Mouse (Mus musculus): ENCODE results near the gene Neil3. TPM values are rescaled to one million over a fixed set of nuclear protein-coding genes. Genes with fewer than 3 reads are reported as not detected.

Gene Neil3
- 0.42 and 0.44 TPM in 2 replicates for polyA plus RNA-seq (2012; rRNA removed)

DNA sequence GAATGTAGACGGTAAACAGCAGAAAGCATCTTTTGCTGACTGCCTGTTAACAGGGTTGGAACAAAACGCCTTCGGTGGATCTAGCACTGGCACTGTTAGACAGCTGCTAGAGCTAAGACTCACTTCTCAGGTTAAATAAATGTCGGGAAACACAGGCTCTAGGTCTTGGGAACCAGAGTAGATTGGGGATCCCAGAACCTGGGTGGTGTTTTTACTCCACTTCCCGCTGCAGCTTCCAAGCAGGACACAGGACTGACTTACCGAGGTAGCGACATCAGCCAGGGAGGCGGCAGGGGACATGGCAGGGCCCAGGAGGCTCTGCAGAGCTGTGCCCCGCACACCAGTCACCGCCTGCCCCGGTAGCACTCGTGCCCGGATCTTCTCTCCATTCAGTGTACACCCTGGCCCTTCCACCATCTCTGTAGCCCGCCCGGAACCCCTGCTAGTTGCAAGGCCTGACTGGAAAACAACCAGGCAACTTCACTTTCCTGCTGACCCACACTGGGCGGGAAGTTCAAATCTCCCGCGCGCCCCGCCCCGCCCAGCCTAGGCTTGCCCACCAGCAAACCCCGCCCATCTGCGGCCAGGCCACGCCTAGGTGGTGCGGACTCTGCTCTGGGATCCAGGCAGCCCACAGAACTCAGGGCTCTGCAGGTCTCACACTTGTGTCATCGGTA lies at the start of gene Neil3:
Neil3 (minus strand) TSS at position 571 of the 677 bp plus-strand sequence.
- H3K4me3 ChIP-seq (ENCODE audit: low read depth, low read length), result peak within 1 kb of the TSS; percentile 70
- peaks cover 5% of the 10 kb centered on the region for H3K4me1 ChIP-seq (ENCODE audit: control insufficient read depth, insufficient read depth, insufficient read length, low read length)
- 2% methylated on average over 26 of the region's 26 CpGs for WGBS
- no peaks in the 10 kb centered on the region for H3K27me3 ChIP-seq (ENCODE audit: control insufficient read depth, insufficient read depth, low read length)
- no peaks in the 10 kb centered on the region for H3K36me3 ChIP-seq (ENCODE audit: control insufficient read depth, insufficient read depth, low read length)
- TF ChIP-seq CTCF (IDR thresholded peaks at IDR 0.05; ENCODE audit: extremely low read depth, insufficient read length, insufficient replicate concordance, low read depth, low read length) (no peak), POLR2A (IDR thresholded peaks at IDR 0.05; ENCODE audit: low read depth, low read length) (no peak; the same call in 1 of the 2 replicates)
- H3K27ac ChIP-seq (ENCODE audit: insufficient read depth, low read depth, low read length), result no peak within 1 kb of the TSS

DNA sequence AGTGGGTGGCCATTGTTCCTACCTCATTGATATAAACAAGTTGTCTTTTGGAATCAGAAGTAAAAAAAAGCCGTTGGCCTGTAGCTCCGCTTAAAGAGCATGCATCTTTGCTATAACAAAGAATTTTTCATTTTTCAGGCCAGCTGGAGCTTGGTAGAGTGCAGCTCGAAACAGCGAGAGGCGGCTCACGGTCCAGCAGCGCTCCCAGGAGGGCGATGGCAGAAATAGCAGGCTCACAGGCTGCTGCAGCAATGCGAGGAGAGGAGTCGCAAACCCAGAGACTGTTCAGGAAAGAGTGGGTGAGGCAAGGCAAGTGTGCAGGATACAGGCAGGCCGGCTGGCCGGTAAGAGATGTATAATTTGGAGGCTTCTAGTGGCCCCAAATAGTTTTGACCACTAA lies 42.0 kb upstream of the Neil3 start:
- TF ChIP-seq POLR2A (IDR thresholded peaks at IDR 0.05; ENCODE audit: low read depth, low read length) (no peak), CTCF (IDR thresholded peaks at IDR 0.05; ENCODE audit: extremely low read depth, insufficient read length, insufficient replicate concordance, low read depth, low read length) (peak; percentile 42; the same call in 1 of the 2 replicates)
- Histone ChIP-seq H3K4me3 (ENCODE audit: low read depth, low read length) (no peak overlapping the region), H3K4me1 (ENCODE audit: control insufficient read depth, insufficient read depth, insufficient read length, low read length) (no peaks in the 10 kb centered on the region), H3K27ac (ENCODE audit: insufficient read depth, low read depth, low read length) (no peak overlapping the region), H3K36me3 (ENCODE audit: control insufficient read depth, insufficient read depth, low read length) (no peaks in the 10 kb centered on the region), H3K27me3 (ENCODE audit: control insufficient read depth, insufficient read depth, low read length) (no peaks in the 10 kb centered on the region)
- 24% methylated on average over 12 of the region's 12 CpGs for WGBS

DNA sequence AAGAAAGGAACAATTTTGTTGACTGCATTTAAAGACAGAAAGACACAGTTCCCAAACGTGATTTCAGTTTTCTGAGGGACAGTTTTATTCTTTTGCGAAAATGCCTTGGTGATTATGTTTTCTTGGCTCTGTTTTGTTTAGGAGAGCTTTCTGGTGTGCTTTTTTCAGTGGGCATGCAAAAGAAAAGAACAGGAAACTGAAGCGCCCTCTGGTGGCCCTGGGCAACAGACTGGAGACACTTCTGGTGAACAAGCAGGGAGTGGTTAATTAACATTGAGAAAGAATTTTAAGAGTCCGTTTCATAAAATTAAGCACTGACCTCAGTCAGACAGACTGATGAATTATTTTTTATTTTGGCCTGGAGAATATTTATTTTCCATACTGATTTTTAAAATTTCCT lies 25.1 kb upstream of the Neil3 start:
- Histone ChIP-seq H3K36me3 (ENCODE audit: control insufficient read depth, insufficient read depth, low read length) (no peaks in the 10 kb centered on the region), H3K4me3 (ENCODE audit: low read depth, low read length) (no peak overlapping the region), H3K27ac (ENCODE audit: insufficient read depth, low read depth, low read length) (no peak overlapping the region), H3K4me1 (ENCODE audit: control insufficient read depth, insufficient read depth, insufficient read length, low read length) (no peaks in the 10 kb centered on the region), H3K27me3 (ENCODE audit: control insufficient read depth, insufficient read depth, low read length) (no peaks in the 10 kb centered on the region)
- 15% methylated on average over 4 of the region's 4 CpGs for WGBS
- TF ChIP-seq CTCF (IDR thresholded peaks at IDR 0.05; ENCODE audit: extremely low read depth, insufficient read length, insufficient replicate concordance, low read depth, low read length) (peak; percentile 77; the same call in 1 of the 2 replicates), POLR2A (IDR thresholded peaks at IDR 0.05; ENCODE audit: low read depth, low read length) (no peak)

DNA sequence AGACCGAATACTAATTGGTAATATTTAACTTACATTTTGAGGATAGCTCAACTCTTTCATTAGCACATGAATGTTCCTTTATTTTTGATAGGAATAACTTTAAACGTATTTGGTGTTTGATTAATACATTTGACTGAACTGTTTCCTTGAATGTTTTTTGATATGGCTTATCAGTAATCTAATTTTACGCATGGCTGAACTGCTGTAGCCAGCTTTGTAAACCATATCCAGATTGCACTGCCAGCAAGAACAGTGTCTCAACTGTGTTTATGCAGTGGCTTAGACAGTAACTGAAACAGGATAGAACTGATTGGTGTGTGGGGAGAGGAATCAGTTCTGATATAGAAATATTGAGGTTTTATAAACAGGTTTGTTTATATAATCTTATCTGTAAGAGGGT lies 22.6 kb upstream of the Neil3 start:
- 46% methylated on average over 3 of the region's 3 CpGs for WGBS
- no peaks in the 10 kb centered on the region for H3K36me3 ChIP-seq (ENCODE audit: control insufficient read depth, insufficient read depth, low read length)
- no peaks in the 10 kb centered on the region for H3K27me3 ChIP-seq (ENCODE audit: control insufficient read depth, insufficient read depth, low read length)
- no peak overlapping the region for H3K4me3 ChIP-seq (ENCODE audit: low read depth, low read length)
- H3K27ac ChIP-seq (ENCODE audit: insufficient read depth, low read depth, low read length), result no peak overlapping the region
- no peaks in the 10 kb centered on the region for H3K4me1 ChIP-seq (ENCODE audit: control insufficient read depth, insufficient read depth, insufficient read length, low read length)
- TF ChIP-seq CTCF (IDR thresholded peaks at IDR 0.05; ENCODE audit: extremely low read depth, insufficient read length, insufficient replicate concordance, low read depth, low read length) (no peak), POLR2A (IDR thresholded peaks at IDR 0.05; ENCODE audit: low read depth, low read length) (no peak)

DNA sequence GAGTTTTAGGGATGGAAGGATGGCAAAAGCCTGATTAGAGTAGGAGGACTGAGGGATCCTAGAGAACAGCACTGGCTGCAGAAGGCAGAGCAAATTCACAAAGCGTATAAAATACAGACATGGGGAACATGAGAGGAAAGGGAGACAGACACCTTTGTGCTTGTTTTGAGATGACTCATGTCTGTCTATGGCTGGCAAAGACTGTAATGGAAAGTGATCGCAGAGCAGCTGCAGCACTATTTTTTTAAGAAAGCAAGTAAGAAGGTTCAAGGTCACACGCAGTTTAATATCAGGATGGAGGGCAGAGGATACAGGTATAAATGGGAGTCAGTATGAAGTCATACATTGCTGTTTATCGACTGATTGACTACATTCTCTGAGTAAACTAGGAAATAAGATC lies 8.2 kb downstream of the Neil3 start:
- no peaks in the 10 kb centered on the region for H3K4me1 ChIP-seq (ENCODE audit: control insufficient read depth, insufficient read depth, insufficient read length, low read length)
- no peaks in the 10 kb centered on the region for H3K36me3 ChIP-seq (ENCODE audit: control insufficient read depth, insufficient read depth, low read length)
- no peak for TF ChIP-seq CTCF (IDR thresholded peaks at IDR 0.05; ENCODE audit: extremely low read depth, insufficient read length, insufficient replicate concordance, low read depth, low read length)
- TF ChIP-seq POLR2A (IDR thresholded peaks at IDR 0.05; ENCODE audit: low read depth, low read length), result no peak
- H3K27ac ChIP-seq (ENCODE audit: insufficient read depth, low read depth, low read length), result no peak overlapping the region
- H3K4me3 ChIP-seq (ENCODE audit: low read depth, low read length), result no peak overlapping the region
- WGBS, result 61% methylated on average over 4 of the region's 4 CpGs
- no peaks in the 10 kb centered on the region for H3K27me3 ChIP-seq (ENCODE audit: control insufficient read depth, insufficient read depth, low read length)

DNA sequence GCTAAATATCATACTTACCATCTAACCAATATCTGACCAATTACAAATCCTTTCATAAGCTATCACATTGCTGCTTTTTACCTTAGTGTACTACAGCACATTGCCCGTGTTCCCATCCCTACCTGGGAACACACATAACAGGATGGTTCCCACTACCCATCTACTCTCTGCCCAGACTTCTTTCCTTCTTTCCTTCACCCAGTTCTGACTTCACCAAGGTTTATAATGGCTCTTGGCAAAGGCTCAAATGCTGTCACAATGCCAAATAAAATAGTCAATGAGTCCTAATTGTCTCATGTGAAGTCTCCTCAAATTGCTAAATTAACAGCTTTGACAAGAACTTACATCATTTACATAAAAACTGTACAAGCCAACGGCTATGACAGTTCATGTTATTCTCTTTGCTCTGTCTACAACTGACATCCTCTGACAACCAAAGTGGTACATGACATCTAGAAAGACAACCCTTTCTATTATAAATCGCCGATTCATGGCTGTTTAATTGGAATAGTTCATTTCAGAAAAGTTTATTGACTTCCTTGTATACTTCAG lies 9.9 kb downstream of the Neil3 start:
- 68% methylated on average over 4 of the region's 4 CpGs for WGBS
- Histone ChIP-seq H3K4me3 (ENCODE audit: low read depth, low read length) (no peak overlapping the region), H3K27ac (ENCODE audit: insufficient read depth, low read depth, low read length) (no peak overlapping the region), H3K27me3 (ENCODE audit: control insufficient read depth, insufficient read depth, low read length) (no peaks in the 10 kb centered on the region), H3K4me1 (ENCODE audit: control insufficient read depth, insufficient read depth, insufficient read length, low read length) (no peaks in the 10 kb centered on the region), H3K36me3 (ENCODE audit: control insufficient read depth, insufficient read depth, low read length) (no peaks in the 10 kb centered on the region)
- TF ChIP-seq CTCF (IDR thresholded peaks at IDR 0.05; ENCODE audit: extremely low read depth, insufficient read length, insufficient replicate concordance, low read depth, low read length) (no peak), POLR2A (IDR thresholded peaks at IDR 0.05; ENCODE audit: low read depth, low read length) (no peak)

DNA sequence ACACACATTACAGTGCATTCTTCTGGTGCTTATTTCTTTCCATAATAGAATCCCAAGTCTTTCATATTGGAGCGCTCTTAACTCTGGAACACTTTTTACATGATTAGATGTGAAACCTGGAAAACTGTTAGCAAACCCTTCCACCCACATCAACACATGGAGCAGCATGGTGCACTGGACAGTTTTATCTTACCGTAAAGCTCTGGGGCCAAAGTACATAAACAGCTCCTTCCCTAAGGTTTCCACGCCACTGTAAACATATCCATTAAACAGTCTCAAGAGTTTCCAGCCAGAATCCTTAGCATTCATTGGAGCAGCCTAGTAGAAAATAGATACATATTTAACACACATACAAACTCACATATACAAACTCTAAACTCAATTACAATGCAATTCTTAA lies 15.4 kb downstream of the Neil3 start:
- 53% methylated on average over 3 of the region's 3 CpGs for WGBS
- Histone ChIP-seq H3K27ac (ENCODE audit: insufficient read depth, low read depth, low read length) (no peak overlapping the region), H3K36me3 (ENCODE audit: control insufficient read depth, insufficient read depth, low read length) (peaks cover 1% of the 10 kb centered on the region; the same call in 1 of the 2 replicates), H3K27me3 (ENCODE audit: control insufficient read depth, insufficient read depth, low read length) (no peaks in the 10 kb centered on the region), H3K4me3 (ENCODE audit: low read depth, low read length) (no peak overlapping the region), H3K4me1 (ENCODE audit: control insufficient read depth, insufficient read depth, insufficient read length, low read length) (no peaks in the 10 kb centered on the region)
- TF ChIP-seq CTCF (IDR thresholded peaks at IDR 0.05; ENCODE audit: extremely low read depth, insufficient read length, insufficient replicate concordance, low read depth, low read length) (no peak), POLR2A (IDR thresholded peaks at IDR 0.05; ENCODE audit: low read depth, low read length) (no peak)

All from small intestine, adult 2 months (tissue).